Mouse (Mus musculus) ES-E14 (cell line): Measurements from ENCODE around the gene Gm43638. TPM values are rescaled to one million over a fixed set of nuclear protein-coding genes. Genes with fewer than 3 reads are reported as not detected.
"Not testable (repeated sequence)": the region's sequence is repeated elsewhere in the genome, so short reads cannot be mapped to it uniquely, and the experiment has no call there.

Experiments
- DNase-seq: peaks from one replicate; pipeline ENCODE4 v3.0.0-alpha.2; 2013; ENCODE audit warnings: low read depth, low spot score
- H3K27ac ChIP-seq: 2 replicates; pipeline ENCODE4 v1.5.1; 2012; ENCODE audit warnings: low read depth, mild to moderate bottlenecking, low read length, moderate library complexity, mixed read lengths; ENCODE audit not compliant: poor library complexity, insufficient read depth, severe bottlenecking
- H3K36me3 ChIP-seq: 2 replicates; pipeline ENCODE4 v1.6.1; 2012; ENCODE audit warnings: mild to moderate bottlenecking, low read length, moderate library complexity, mixed read lengths; ENCODE audit not compliant: control insufficient read depth, poor library complexity, insufficient read depth, severe bottlenecking
- H3K4me1 ChIP-seq, 2 experiments: fragments of 150-350 bp in 1 of 2; sonication (generic) in 1 of 2; 2 replicates each; pipeline ENCODE4 v1.6.1; 2012; ENCODE audit warnings: low read length in 2 of 2, mild to moderate bottlenecking in 1 of 2, mixed read lengths in 1 of 2; ENCODE audit not compliant: control insufficient read depth in 2 of 2, insufficient read depth in 2 of 2, poor library complexity in 1 of 2
- H3K4me3 ChIP-seq, 2 experiments: fragments of 150-350 bp in 1 of 2; sonication (generic) in 1 of 2; 2 replicates each; pipeline ENCODE4 v1.5.1; 2012; ENCODE audit warnings: low read length in 2 of 2, low read depth in 1 of 2, mild to moderate bottlenecking in 1 of 2, mixed read lengths in 1 of 2; ENCODE audit not compliant: insufficient read depth in 1 of 2, poor library complexity in 1 of 2, severe bottlenecking in 1 of 2
- H3K9ac ChIP-seq: 2 replicates; pipeline ENCODE4 v1.6.1; 2012; ENCODE audit warnings: low read depth, mild to moderate bottlenecking, low read length, mixed read lengths; ENCODE audit not compliant: poor library complexity, insufficient read depth, severe bottlenecking
- H3K9me3 ChIP-seq: fragments of 150-350 bp; sonication (generic); 2 replicates; pipeline ENCODE4 v1.6.1; 2012; ENCODE audit warnings: low read depth, mild to moderate bottlenecking, low read length; ENCODE audit not compliant: control insufficient read depth, insufficient read depth
- CHD2 ChIP-seq: IDR thresholded peaks from 2 replicates; pipeline ENCODE4 v1.6.1; 2014; ENCODE audit warnings: mild to moderate bottlenecking, low read depth, low read length, inconsistent platforms
- HCFC1 ChIP-seq: IDR thresholded peaks from 2 replicates; pipeline ENCODE4 v1.6.1; 2012; ENCODE audit warnings: low read length, inconsistent platforms, borderline replicate concordance; ENCODE audit not compliant: insufficient read depth
- MAFK ChIP-seq: IDR thresholded peaks from 2 replicates; pipeline ENCODE4 v1.6.1; 2014; ENCODE audit warnings: mild to moderate bottlenecking, low read depth, low read length, inconsistent platforms; ENCODE audit not compliant: insufficient read depth
- ZC3H11A ChIP-seq: IDR thresholded peaks from 2 replicates; pipeline ENCODE4 v1.6.1; 2012; ENCODE audit warnings: low read depth, mild to moderate bottlenecking, inconsistent platforms, low read length, borderline replicate concordance
- ZNF384 ChIP-seq: IDR thresholded peaks from 2 replicates; pipeline ENCODE4 v1.6.1; 2012; ENCODE audit warnings: low read depth, low read length, inconsistent platforms
- in situ Hi-C, 2 experiments: fragments of 600-800 bp; cut with MboI; formaldehyde crosslinking; loops; one replicate each; pipeline ENCODE4 v1.15.1; 2025; ENCODE audit warnings: low sequenced_read_pairs in 2 of 2, inconsistent platforms in 1 of 2; ENCODE audit not compliant: unreplicated experiment in 2 of 2
- total RNA-seq: library from RNA; depleted of rRNA; stranded (reverse); fragments of 300-350 nt; gene quantifications from 2 replicates; pipeline ENCODE4 v1.2.3, GENCODE M21; 2012; rRNA removed

Gene Gm43638
- total RNA-seq, result not detected in 2 replicates

DNA sequence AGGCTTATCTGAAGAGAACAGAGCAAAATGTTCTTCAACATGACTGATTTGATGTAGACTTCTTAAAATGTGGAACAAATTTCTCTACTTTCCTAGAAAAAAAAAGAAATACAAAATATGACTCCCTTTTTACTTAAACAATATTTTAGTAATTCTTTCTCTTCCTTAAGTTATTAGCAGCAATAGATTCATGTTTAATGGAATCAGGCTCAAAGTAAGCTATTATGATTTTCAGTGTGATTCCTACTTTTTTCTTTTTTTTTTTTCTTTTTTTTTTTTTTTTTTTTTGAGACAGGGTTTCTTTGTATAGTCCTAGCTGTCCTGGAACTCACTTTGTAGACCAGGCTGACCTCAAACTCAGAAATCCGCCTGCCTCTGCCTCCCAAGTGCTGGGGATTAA, at the start of gene Gm43638:
Gm43638 (minus strand) TSS at position 101 of the 400 bp plus-strand sequence.
- H3K9ac ChIP-seq, H3K4me1 ChIP-seq, in situ Hi-C loops, H3K4me3 ChIP-seq, DNase-seq, H3K9me3 ChIP-seq, H3K27ac ChIP-seq, H3K36me3 ChIP-seq: not testable (repeated sequence)

DNA sequence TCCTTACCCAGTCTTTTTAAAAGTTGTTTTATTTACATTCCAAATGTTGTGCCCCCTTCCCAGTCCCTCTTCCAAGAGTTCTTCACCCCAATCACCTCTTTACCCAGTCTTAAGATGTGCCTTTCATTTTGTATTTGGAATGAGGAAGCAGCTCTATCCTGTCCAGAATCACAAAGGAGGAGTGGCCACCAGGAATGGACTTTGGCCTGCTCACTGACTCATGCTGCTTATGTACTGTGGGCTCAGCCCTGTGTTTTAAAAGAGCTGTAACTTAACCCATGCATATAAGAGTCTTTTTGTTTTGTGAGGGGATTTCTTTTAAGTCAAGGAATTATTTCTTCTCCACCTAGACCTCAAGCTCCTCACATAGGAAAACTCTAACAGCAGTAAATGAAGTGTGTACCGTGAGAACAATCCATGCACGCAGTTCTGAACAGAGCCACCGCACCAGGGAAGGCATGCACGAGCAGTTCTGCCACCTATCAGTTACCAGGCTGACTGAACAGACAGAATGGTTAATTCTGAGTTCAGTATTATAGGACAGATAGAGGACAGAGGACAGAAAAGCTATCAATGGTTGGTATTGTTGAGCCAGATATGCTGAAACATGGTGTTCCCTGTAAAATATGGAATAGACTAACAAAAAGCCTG, 49.5 kb upstream of the Gm43638 start:
- TF ChIP-seq ZNF384 (no peak), CHD2 (no peak), ZC3H11A (no peak), HCFC1 (no peak), MAFK (no peak)
- Histone ChIP-seq H3K4me3 (no peak overlapping the region), H3K9me3 (no peaks in the 10 kb centered on the region), H3K4me1 (no peaks in the 10 kb centered on the region), H3K27ac (no peak overlapping the region), H3K9ac (no peak overlapping the region), H3K36me3 (no peaks in the 10 kb centered on the region)
- DNase-seq, result no peak
- in situ Hi-C loops, result no loop called here

DNA sequence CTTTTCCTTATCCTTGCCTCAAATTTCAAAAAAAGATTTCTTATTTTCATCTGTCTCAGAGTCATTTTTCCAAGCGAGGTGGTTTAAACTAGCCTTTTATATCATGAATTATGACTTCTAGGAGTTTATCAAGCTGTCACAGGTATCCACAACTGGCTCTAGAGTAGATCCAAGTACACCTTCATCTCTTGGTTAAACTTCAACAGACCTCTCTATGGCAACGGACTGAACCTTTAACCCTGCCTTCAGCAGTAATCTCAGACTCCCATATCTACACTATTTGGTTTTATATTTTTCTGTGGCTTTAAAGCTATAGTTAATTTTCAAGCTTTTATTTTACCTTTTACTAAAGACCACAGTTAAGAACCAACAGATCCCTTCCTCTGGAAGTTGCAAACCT, 45.7 kb upstream of the Gm43638 start:
- no peak overlapping the region for H3K4me3 ChIP-seq
- no peaks in the 10 kb centered on the region for H3K36me3 ChIP-seq
- in situ Hi-C loops, result no loop called here
- TF ChIP-seq ZNF384 (no peak), MAFK (no peak), ZC3H11A (no peak), CHD2 (no peak), HCFC1 (no peak)
- DNase-seq, result no peak
- H3K9ac ChIP-seq, result no peak overlapping the region
- no peaks in the 10 kb centered on the region for H3K4me1 ChIP-seq
- no peaks in the 10 kb centered on the region for H3K9me3 ChIP-seq
- H3K27ac ChIP-seq, result no peak overlapping the region

DNA sequence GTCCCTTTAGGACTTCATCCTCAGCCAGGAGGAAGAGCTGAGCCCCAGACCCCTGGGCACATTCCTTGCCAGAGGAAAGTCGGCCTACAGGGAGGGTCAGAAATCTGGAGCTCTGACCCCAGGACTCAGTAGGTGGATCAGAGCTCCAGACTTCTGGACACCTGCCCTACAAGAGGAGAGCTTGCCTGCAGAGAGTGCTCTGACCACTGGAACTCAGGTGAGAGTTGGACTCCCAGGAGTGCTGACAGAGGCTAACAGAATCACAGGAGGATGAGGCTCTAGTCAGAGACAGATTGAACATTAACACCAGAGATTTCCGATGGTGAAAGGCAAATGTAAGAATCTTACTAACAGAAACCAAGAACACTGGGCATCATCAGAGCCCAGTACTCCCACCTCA, 37.0 kb upstream of the Gm43638 start:
- H3K9ac ChIP-seq, H3K36me3 ChIP-seq, H3K4me1 ChIP-seq, in situ Hi-C loops, H3K27ac ChIP-seq, H3K9me3 ChIP-seq, H3K4me3 ChIP-seq, DNase-seq: not testable (repeated sequence)

DNA sequence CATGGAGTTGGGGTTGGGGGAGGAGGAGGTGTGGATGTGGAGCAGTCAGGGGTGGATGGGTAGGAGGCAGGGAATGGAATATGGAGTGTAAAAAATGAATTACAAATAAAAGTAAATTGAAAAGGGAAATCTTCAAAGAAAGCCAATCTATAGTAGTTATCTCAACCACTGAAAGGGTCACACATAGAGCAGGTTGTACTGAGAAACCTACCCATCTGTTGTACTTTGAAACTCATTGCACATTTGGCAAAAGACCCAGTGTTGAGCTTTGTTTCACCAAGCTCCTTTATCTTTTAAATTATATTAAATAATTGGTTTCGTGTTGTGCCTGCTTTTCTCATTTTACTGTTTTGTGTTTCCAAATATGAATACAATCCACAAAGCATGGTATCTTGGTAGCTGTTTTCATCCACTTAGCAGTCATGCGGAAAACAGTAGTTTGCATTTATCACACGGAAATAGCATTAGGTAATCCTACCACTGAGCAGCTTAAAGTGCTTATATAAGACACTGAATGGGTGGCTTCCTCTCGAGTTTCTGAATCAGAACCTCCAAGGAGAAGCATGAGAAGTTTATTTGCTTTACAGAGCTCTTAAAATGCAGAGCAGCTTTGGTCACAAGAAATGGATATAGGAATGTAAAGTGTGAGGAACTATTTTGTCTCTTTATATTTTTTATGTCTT, 19.3 kb upstream of the Gm43638 start:
- H3K27ac ChIP-seq, result no peak overlapping the region
- in situ Hi-C loops, result no loop called here
- H3K4me3 ChIP-seq, result no peak overlapping the region
- no peak for TF ChIP-seq ZNF384
- H3K36me3 ChIP-seq, result no peaks in the 10 kb centered on the region
- H3K9ac ChIP-seq, result no peak overlapping the region
- no peak for DNase-seq
- H3K4me1 ChIP-seq, result no peaks in the 10 kb centered on the region
- H3K9me3 ChIP-seq, result no peaks in the 10 kb centered on the region
